Mouse (Mus musculus) thymus, postnatal 0 days (tissue): Measurements from ENCODE around the gene Cntn1. TPM values are rescaled to one million over a fixed set of nuclear protein-coding genes. Genes with fewer than 3 reads are reported as not detected.

Experiments used
- DNase-seq: peaks from one replicate; pipeline ENCODE4 v3.0.0-alpha.2; 2015; ENCODE audit warnings: low spot score
- polyA plus RNA-seq: library from polyadenylated mRNA; unstranded; fragments of >200 nt; fragmentation: Nextera tagmentation; extraction: Ambion mirVana; gene quantifications from 2 replicates; pipeline ENCODE4 v1.2.1, GENCODE M21; 2015

Gene Cntn1
- polyA plus RNA-seq, 1 experiment from 2014 or later, result 0.34 TPM

DNA sequence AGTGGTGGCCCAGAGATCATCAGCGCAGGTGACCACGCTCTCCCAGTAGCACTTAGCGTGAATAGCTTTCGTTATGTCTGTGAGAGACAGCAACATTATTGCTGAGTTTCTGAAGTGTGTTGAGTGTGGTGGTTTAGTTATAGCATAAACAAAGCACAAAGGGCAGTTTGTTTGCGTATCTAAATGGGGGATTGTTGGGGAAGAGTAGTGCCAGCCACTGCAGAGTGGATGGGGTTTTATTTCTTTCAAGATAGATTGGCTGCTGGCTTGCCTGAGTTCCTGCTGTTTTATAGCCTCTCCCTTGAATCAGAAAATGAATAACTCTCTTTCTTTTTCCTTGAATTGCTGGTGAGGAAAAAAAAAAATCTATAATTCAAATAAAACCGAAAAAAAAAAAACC is 86.1 kb downstream of the Cntn1 start:
- DNase-seq, result no peak

GRCm38 (mm10) chr15:92141972-92142371 is 91.0 kb downstream of the Cntn1 start:
- DNase-seq, result no peak

DNA sequence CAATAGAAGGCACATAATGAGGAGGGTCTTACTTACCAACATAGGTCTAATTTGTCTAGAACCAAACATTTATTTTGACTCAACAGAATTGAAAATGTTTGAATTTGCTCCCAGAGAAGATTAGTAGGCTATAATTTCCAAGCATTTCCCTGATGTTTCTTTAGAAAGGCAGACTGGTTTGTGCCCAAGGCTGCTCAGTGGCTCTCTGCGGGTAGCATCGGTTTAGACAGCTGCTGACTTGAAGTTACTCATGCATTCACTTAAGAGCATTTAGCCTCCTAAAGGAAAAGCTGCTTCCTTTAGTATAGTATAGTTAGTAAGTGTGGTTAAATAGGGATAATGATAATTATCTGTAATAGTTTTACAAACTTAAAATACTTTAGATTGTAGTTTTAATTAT is 104.0 kb downstream of the Cntn1 start:
- no peak for DNase-seq

- no peak for DNase-seq
These were observed 109.8 kb downstream of the Cntn1 start for GRCm38 (mm10) chr15:92160855-92161162.

GRCm38 (mm10) chr15:92161163-92162025 is 110.4 kb downstream of the Cntn1 start:
- DNase-seq, result no peak

DNA sequence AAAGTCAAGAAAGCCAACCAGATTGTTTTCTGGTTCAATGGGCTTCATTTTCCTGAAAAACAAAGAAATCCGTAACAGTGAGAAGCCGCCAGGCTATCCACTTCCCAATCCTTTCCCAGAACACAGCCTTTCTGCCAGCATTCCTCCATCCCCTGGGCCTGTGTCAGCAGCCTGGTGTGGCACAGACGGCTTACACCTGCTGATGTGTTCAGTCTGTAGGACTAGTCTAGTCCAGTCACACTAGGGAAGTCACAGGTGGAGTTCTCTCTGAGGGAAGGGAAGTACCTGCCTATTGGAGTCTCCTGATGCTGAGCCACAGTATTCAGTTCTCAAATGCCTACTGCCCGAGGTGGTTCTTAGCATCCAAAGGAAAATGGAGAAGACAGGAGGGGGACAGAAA is 111.9 kb downstream of the Cntn1 start:
- DNase-seq, result no peak

DNA sequence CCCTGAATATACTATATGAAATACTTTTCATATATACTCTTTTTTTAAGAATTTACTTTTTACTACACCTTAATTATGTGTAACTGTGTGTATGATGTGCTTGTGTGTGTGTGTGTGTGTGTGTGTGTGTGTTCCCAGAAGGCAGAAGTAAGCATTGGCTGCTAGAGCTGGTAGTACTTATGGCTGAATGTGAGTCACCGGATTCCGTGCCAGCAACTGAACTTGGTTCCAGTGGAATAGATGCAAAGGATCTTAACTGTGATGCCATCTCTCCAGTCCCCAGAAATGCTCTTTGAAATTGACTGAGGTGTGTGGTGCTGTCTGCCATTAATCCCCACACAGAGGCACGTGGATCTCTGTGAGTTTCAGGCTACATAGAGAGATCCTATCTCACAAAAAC is 113.2 kb downstream of the Cntn1 start:
- no peak for DNase-seq

- DNase-seq, result no peak
These were observed 115.3 kb downstream of the Cntn1 start for GRCm38 (mm10) chr15:92166266-92166665.

DNA sequence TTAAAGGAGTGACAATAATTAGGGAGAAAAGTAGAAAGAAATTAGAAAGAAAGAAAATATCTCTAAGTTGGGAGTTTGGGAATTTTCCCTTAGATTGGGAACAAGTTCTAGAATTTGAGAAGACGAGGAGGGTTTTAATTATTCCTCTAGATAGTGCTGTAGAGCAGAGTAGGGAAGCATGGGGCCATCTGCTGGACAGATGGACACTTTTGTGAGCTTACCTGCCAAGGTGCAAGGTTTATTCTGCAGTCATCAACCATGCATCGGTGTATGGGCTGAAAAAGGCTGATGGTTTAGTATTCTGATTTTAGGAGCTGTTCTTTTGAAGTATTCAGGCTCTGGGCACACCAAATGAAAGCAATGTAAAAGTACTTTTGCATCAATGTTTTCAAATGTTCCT is 124.8 kb downstream of the Cntn1 start:
- DNase-seq, result no peak

GRCm38 (mm10) chr15:92177413-92177812 is 126.4 kb downstream of the Cntn1 start:
- no peak for DNase-seq

- no peak for DNase-seq
These were observed 134.5 kb downstream of the Cntn1 start for GRCm38 (mm10) chr15:92185484-92185883.

GRCm38 (mm10) chr15:92190000-92190399 is 139.0 kb downstream of the Cntn1 start:
- DNase-seq, result no peak

DNA sequence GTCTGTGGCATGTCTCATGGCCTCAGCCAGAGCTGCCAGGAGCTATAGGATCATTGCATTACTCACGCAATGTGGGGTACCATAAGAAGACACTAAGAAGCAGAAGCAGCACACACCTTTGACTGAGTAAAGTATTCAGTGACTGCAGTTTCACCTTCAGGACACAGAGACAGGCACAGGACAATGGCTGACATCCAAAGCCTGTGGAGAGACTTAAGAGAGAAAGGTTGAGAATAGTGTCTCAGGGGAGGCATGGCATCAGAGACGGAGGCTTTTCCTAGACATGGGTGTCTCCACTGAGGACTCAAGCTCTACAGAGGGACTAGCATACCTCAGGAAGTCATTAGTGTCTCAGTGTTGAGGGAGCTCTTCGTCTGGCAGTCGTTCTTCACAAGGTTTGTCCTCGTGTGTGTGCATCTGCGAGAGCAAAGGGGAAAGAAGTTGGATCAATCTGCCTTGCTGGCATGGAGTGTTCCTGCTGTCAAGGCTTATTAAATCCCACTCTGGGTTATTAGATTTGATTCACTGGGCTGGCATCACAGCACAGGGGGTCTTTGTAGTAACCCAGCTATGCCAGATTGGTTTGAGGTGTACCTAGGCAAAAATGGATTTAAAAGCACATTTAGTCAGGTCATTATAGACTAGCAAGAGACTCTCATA is 149.5 kb downstream of the Cntn1 start:
- DNase-seq, result no peak

GRCm38 (mm10) chr15:92206695-92207094 is 155.7 kb downstream of the Cntn1 start:
- no peak for DNase-seq

DNA sequence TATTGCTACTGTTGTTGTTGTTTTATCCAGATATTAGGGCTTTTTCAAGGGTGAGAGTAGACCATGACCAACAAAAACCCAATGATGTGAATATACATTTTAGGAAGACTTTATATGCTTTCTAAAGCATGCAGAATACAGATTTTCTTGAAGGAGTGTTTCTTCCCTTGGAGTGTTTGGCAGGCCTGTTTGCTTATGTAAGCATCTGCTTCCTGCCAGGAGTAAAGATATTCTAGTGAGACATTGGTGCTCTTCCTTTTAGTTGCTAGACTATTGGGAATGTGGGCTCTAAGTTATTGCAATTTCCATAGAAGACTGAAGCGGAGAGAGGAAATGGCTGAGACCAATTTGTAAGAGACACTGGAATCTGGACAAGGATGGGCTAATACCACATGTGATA is 158.8 kb downstream of the Cntn1 start:
- DNase-seq, result no peak

- no peak for DNase-seq
These were observed 159.7 kb downstream of the Cntn1 start for GRCm38 (mm10) chr15:92210486-92211235.

DNA sequence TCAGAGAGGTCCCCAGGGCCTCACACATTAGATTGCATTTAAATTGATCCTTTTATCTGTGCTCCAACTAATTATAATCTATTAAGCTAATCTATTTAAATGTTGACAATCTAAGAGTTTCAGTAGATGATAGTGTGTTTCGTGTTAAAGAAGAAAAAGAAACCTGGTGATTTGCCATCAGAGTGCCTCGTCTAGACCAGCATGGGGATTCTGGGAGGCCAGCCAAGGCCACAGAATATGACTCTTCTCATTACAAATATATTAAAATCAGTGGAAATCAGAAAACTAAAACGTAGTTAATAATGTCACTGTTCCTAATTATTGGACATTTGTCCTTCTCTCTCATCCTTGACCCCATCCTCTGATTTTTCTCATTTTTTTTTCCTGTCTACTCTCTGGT is 164.9 kb downstream of the Cntn1 start:
- DNase-seq, result no peak

DNA sequence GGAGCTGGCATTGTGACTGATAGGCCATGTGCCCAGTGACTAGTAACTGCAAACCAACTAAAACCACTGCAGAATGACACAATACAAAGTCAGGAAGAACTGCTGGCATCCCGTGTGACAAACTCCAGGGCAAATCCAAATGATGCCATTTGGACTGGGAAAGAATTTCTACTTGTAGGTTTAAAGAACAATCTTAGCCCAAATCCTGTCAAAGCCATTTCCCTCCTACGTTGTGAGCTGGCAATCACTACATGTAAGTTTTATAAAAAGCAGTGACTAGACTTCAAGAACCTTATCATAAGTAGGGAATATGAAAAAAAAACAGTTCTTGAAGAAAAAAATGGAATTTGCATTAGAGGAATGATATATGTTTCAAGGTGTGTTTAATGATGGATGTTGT is 170.5 kb downstream of the Cntn1 start:
- no peak for DNase-seq

DNA sequence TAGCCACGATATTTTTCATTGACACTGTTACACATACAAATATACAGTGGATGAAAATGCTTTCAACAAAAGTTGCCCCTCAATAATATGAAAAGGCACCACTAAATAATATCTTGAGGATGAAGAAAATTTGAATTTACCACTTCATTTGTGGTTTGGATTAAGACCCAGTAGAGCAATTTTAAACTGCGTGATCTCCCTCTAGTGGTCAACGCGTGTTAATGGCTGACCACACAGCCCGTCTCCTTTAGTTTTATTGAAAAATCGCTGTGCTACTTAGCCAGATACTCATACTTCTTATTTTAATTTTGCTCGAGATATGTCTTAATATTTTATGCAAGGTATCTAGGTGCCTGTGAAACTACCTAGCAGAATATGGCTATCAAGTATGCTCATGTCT is 180.4 kb downstream of the Cntn1 start:
- DNase-seq, result peak; percentile 16

DNA sequence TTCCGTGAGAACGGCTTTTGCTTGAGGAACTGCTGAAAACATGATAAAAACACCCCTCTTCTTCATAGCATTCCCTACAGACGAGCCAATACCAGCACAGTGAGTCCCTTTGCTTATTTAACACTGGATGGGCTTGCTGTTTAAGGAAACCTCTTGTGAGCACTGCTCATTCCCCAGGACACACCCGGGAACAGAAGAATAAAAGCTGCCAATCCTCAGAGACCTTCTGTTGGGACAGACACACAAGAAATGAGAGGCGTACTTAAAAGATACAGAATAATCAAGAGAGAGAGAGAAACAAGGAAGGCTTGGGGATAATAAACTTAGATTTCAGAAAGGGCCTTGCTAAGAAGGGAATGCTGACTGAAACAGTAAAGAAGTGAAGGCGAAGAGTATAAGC is 184.9 kb downstream of the Cntn1 start:
- no peak for DNase-seq

GRCm38 (mm10) chr15:92264980-92265707 is 214.2 kb downstream of the Cntn1 start:
- peak; percentile 44 for DNase-seq

DNA sequence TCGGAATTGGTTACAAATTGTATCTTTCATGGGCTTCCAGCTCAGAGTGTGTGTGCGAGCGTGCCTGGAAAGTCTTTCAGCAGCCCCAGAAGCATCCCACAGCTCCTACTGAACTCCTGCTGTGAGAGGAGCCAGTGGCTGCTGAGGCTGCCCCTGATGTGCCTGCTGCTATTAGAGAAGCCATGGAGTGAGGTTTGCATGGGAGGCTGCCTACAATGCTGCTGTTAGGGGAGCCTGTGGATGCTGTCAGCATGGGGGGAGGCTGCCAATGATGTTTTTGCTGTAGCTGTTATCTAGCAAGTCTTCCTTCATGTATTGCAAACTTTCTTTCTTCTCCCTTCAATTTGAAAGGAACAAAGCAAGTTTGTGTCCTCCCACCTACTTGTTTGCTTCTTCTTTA is 217.4 kb downstream of the Cntn1 start:
- no peak for DNase-seq
